Mouse (Mus musculus): ENCODE measurements at regions not wholly inside any gene's neighbourhood (a gene's known extent, or its start where the extent isn't known, plus 50 kb on each side); places are given as distances from the start of the nearest gene placed in this dataset.

DNA sequence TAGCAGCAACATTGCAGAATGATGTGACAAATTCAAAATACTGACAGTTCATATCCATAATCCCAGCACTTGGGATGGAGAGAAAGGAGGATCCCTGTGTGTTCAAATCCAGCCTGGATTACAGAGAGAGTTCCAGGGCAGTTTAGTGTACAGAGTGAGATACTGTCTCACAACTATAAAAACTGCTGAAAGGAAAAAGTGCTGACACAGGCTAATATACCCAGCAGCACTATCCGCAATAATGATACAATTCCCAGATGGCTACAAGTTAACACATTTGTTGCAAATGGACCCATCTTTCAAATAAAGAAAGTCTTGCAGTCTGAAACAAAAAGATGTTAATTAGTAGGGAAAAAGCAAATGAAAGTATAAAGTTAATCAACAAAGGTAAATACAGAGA is 510.9 kb downstream of the Synb start:
- no peak for DNase-seq

DNA sequence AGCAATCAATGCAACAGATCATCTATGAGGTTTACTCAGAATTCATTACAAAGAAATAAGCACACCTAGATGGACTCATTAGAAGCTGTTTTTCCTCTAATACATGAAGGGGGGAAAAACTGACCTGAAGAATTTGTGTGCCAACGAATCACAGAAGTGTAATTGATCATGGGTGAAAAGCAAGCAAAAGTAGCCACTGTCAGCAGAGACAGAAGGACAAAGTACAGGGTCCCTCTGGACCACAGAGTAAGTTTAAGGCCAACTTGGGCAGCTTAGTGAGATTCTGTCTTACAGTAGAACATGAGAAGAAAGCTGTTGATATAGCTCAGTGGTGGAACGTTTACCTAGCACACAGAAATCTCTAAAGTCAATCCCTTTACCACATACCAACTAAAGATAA is 523.7 kb downstream of the Synb start:
- no peak for DNase-seq

DNA sequence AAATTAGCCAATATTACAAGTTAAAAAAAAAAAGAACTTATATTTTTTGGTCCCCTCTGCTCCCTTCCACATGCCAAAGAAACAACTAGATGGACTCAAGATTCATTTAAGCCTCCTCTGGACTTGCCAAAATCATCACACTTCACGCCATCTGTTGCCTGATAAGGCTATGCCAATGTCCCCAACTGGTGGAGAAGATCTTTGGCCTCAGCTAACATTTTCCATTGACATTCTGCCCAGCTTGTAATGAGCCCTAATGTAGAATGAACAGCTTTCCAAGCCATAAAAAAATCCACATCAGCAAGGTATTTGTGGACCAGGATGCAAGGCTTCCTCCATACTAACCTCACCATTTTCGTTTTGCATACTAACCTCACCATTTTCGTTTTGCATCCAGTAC is 531.2 kb downstream of the Synb start:
- no peak for DNase-seq

DNA sequence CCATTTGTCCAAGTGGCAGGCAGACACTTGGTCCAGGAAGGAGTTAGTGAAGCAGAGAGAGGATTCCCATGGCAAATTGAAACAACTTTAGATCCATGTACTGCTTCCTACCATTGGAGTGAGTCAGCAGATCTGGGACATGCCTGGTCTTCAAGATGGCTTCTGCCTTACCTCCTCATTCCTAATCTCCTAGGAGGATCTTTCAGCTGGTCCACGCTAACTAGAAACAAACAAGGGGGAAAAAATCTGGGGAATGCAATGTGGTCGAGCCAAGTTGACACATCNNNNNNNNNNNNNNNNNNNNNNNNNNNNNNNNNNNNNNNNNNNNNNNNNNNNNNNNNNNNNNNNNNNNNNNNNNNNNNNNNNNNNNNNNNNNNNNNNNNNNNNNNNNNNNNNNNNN is 549.4 kb downstream of the Synb start:
- DNase-seq, result no peak

- DNase-seq, result no peak
These were observed 555.6 kb downstream of the Synb start for GRCm38 (mm10) chr14:68738474-68738873.

DNA sequence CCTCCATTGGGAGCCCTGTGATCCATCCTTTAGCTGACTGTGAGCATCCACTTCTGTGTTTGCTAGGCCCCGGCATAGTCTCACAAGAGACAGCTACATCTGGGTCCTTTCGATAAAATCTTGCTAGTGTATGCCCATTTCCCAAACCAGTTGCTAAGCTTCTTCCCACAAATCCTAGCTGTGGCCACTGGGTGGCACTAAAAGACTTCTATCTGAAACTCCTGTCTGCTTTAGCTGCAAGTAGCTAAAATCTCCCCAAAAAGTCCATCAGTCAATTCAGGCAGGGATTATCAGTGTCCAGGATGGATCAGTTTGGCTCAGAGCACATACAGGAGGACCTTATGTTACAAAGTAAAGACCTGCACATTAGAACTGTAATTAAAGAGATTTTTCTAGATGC is 558.3 kb downstream of the Synb start:
- peak; percentile 84 for DNase-seq

DNA sequence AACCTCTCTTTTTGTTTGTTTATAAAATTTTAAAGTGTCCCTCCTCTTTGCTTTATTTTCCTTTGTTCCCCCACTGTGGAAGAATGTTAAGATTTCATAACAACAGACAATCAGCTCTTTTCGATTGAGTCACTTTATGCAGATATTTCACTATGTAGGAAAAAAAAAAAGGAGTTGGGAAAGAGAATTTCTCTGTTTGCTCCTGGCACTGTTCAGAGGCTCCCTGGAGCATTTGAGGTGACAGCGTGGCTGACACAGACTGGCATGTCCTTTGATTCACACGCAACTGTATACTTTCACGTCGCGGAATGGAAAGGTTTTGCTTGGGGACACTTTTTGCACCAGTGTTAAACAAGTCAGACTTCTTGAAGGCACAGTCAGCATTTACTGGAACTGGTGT is 572.9 kb downstream of the Synb start:
- no peak for DNase-seq

DNA sequence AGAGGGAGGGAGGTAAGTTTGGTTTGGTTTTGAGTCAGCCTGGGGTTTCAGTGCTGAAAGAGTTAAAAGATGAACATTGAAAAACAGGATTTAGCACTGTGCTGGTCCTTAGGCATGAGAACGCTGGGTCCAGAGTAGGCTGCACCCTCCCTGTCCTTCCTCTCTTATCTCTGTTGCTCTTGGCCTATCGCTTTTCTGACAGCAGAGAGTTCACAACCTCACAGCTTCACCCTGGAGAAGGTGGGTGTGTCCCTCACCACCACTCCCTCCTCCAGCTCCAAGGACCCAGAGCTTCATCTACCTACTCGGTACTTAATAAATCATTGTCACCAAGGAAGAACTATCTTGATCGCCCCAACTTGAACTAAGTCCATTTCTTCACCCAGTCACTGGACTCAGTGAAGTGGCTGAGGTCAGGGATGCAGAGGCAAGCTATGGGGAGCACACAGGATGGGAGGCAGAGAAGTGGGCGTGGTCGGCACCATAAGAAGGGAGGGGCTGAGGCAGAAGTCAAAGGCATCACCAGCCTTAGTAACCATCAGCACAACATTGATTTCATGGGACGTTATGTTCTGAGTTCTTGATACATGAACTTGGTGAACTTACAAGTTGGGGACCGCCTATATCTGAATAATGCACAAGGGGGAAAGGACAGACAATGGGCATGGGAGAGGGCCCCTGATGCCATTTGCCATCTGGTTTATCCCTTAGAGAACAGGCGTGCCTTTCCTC is 574.5 kb downstream of the Synb start:
- DNase-seq, result no peak

- no peak for DNase-seq
These were observed 575.3 kb downstream of the Synb start for GRCm38 (mm10) chr14:68718846-68719245.

Data from retina, postnatal 1 day (tissue).